Mouse (Mus musculus) spleen, adult 18-20 months (tissue): ENCODE data around the gene Prkca.

Experiments used
- DNase-seq, 2 experiments: peaks; one replicate each; pipeline ENCODE4 v3.0.0; 2022; ENCODE audit warnings: mixed read lengths in 2 of 2

Gene Prkca

GRCm38 (mm10) chr11:108041669-108042068 lies 302.1 kb downstream of the Prkca start:
- no peak for DNase-seq

GRCm38 (mm10) chr11:108040823-108041222 lies 302.9 kb downstream of the Prkca start:
- DNase-seq = no peak

GRCm38 (mm10) chr11:108039761-108040160 lies 304.0 kb downstream of the Prkca start:
- DNase-seq = no peak

- no peak for DNase-seq
Measured at GRCm38 (mm10) chr11:108038989-108039388, 304.7 kb downstream of the Prkca start.

- no peak for DNase-seq
Measured at GRCm38 (mm10) chr11:108036339-108036738, 307.4 kb downstream of the Prkca start.

- DNase-seq = no peak
Measured at GRCm38 (mm10) chr11:108035761-108036160, 308.0 kb downstream of the Prkca start.

GRCm38 (mm10) chr11:108034376-108034775 lies 309.4 kb downstream of the Prkca start:
- no peak for DNase-seq

- no peak for DNase-seq
Measured at GRCm38 (mm10) chr11:108032568-108032967, 311.2 kb downstream of the Prkca start.

GRCm38 (mm10) chr11:108030956-108031604 lies 312.6 kb downstream of the Prkca start:
- DNase-seq = peak in 1 of 2 experiments; percentile 19

- DNase-seq = no peak
Measured at GRCm38 (mm10) chr11:108029321-108029720, 314.4 kb downstream of the Prkca start.

GRCm38 (mm10) chr11:108028398-108028797 lies 315.3 kb downstream of the Prkca start:
- no peak for DNase-seq

- DNase-seq = no peak
Measured at GRCm38 (mm10) chr11:108025726-108026425, 317.9 kb downstream of the Prkca start.

GRCm38 (mm10) chr11:108023188-108023587 lies 320.5 kb downstream of the Prkca start:
- no peak for DNase-seq

- DNase-seq = no peak
Measured at GRCm38 (mm10) chr11:108020889-108021288, 322.8 kb downstream of the Prkca start.

GRCm38 (mm10) chr11:108015284-108015683 lies 328.4 kb downstream of the Prkca start:
- no peak for DNase-seq

- DNase-seq = no peak
Measured at GRCm38 (mm10) chr11:108013390-108013789, 330.3 kb downstream of the Prkca start.

GRCm38 (mm10) chr11:108010465-108010864 lies 333.3 kb downstream of the Prkca start:
- DNase-seq = no peak

GRCm38 (mm10) chr11:107998891-107999290 lies 344.8 kb downstream of the Prkca start:
- DNase-seq = no peak

GRCm38 (mm10) chr11:107996896-107997670 lies 346.6 kb downstream of the Prkca start:
- no peak for DNase-seq

GRCm38 (mm10) chr11:107994487-107994886 lies 349.2 kb downstream of the Prkca start:
- peak in 1 of 2 experiments; percentile 4 for DNase-seq

- DNase-seq = no peak
Measured at GRCm38 (mm10) chr11:107993792-107994191, 349.9 kb downstream of the Prkca start.

- DNase-seq = no peak
Measured at GRCm38 (mm10) chr11:107992500-107992899, 351.2 kb downstream of the Prkca start.

- no peak for DNase-seq
Measured at GRCm38 (mm10) chr11:107991990-107992389, 351.7 kb downstream of the Prkca start.

- no peak for DNase-seq
Measured at GRCm38 (mm10) chr11:107989241-107989640, 354.5 kb downstream of the Prkca start.
